ENCODE assay signal across 16 mouse cellular contexts in the genomic region with DNA sequence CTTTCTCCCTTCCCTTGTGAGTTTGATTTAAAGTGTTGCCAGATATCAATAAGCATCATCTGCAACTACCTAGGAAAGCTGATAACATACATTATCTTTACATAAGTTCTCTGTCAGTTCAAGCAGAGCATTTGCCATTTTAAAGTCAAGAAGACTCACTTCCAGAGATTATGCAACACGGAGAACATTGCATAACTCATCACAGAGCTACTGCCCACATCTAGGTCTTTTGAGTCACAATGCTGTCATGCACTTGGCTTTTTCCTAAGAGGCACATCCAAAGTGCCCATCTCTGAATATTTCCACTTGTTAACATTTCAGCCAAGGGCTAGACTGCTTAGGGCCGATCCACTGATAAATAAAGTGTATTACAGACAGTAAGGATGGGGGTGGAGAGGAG. TPM values are rescaled to one million over a fixed set of nuclear protein-coding genes. Genes with fewer than 3 reads are reported as not detected.
DNase-seq lines count a peak whose midpoint lies in the region; ATAC-seq lines count a peak whose summit lies in the region.
"Had no signal": no experiment of that assay in that cellular context is flagged by ENCODE, and none has a peak within 500 bp of the region (broad histone marks: within the 10 kb centered on the region; RNA-seq: fewer than 3 reads in every experiment).

No protein-coding gene starts in this region.

- no peaks in the 10 kb centered on the region for H3K4me1 ChIP-seq in heart, embryonic 11.5 days (ENCODE audit: control insufficient read depth, insufficient read depth, low read length)
- no peaks in the 10 kb centered on the region for H3K4me1 ChIP-seq in kidney, embryonic 14.5 days (ENCODE audit: control insufficient read depth, insufficient read depth, low read length)
- H3K4me1 ChIP-seq: forebrain, embryonic 13.5 days; midbrain, embryonic 15.5 days; neural tube, embryonic 12.5 days had no signal

- no peaks in the 10 kb centered on the region for H3K27me3 ChIP-seq in heart, embryonic 11.5 days (ENCODE audit: control insufficient read depth, insufficient read depth, low read length)
- no peaks in the 10 kb centered on the region for H3K27me3 ChIP-seq in kidney, embryonic 14.5 days (ENCODE audit: control insufficient read depth, insufficient read depth, low read length)
- H3K27me3 ChIP-seq: forebrain, embryonic 13.5 days; midbrain, embryonic 15.5 days; neural tube, embryonic 12.5 days had no signal

- ATAC-seq in heart, embryonic 11.5 days (replicated peaks; ENCODE audit: insufficient number of reproducible peaks, low FRiP score, low TSS enrichment), result no peak
- ATAC-seq in kidney, embryonic 14.5 days (ENCODE audit: low FRiP score, low TSS enrichment), result no peak
- ATAC-seq: forebrain, embryonic 13.5 days; inflammation-experienced regulatory T-cells, adult 6 months; midbrain, embryonic 15.5 days had no signal

- no peaks in the 10 kb centered on the region for H3K9me3 ChIP-seq in heart, embryonic 11.5 days (replicated peaks; ENCODE audit: control insufficient read depth, low read length)
- no peaks in the 10 kb centered on the region for H3K9me3 ChIP-seq in kidney, embryonic 14.5 days (ENCODE audit: control insufficient read depth, low read length)
- H3K9me3 ChIP-seq: forebrain, embryonic 13.5 days; G1E; midbrain, embryonic 15.5 days; neural tube, embryonic 12.5 days had no signal

- no peak overlapping the region for H3K4me2 ChIP-seq in heart, embryonic 11.5 days
- no peak overlapping the region for H3K4me2 ChIP-seq in kidney, embryonic 14.5 days (replicated peaks; ENCODE audit: low read depth, low read length)
- H3K4me2 ChIP-seq: forebrain, embryonic 13.5 days; liver, embryonic 11.5 days; midbrain, embryonic 15.5 days; neural tube, embryonic 12.5 days had no signal

- peak; percentile 54 for DNase-seq in adrenal gland, adult 2 months
- no peak for DNase-seq in adrenal gland, adult 18-20 months (ENCODE audit: low spot score in 2 of 2)
- peak; percentile 24 for DNase-seq in heart, adult 8-10 months (ENCODE audit: low spot score)
- DNase-seq in right cerebral cortex, adult 18-20 months, result peak; percentile 70
- DNase-seq in right cerebral cortex, postnatal 4 days, result no peak
- peak; percentile 87 for DNase-seq in telencephalon, adult 2 months (ENCODE audit: low read depth, low spot score)
- DNase-seq: cerebellum, adult 11-12 months; lung, postnatal 14 days had no signal

- H3K36me3 ChIP-seq in heart, embryonic 11.5 days (ENCODE audit: control insufficient read depth, insufficient read depth, low read length), result no peaks in the 10 kb centered on the region
- no peaks in the 10 kb centered on the region for H3K36me3 ChIP-seq in kidney, embryonic 14.5 days (ENCODE audit: control insufficient read depth, insufficient read depth, low read length)
- H3K36me3 ChIP-seq: G1E; midbrain, embryonic 15.5 days; neural tube, embryonic 12.5 days had no signal

- WGBS in heart, embryonic 11.5 days (ENCODE audit: insufficient replicate concordance), result 76% methylated on average over 2 of the region's 2 CpGs
- 92% methylated on average over 2 of the region's 2 CpGs for WGBS in kidney, embryonic 14.5 days

- no peak overlapping the region for H3K9ac ChIP-seq in heart, embryonic 11.5 days (ENCODE audit: low read depth, low read length)
- H3K9ac ChIP-seq in kidney, embryonic 14.5 days (ENCODE audit: low read depth, low read length), result no peak overlapping the region
- H3K9ac ChIP-seq: forebrain, embryonic 13.5 days; midbrain, embryonic 15.5 days; neural tube, embryonic 12.5 days had no signal

- no peak overlapping the region for H3K27ac ChIP-seq in heart, embryonic 11.5 days (ENCODE audit: low read depth, low read length)
- H3K27ac ChIP-seq in kidney, embryonic 14.5 days (ENCODE audit: low read depth, low read length), result no peak overlapping the region
- H3K27ac ChIP-seq: forebrain, embryonic 13.5 days; midbrain, embryonic 15.5 days; neural tube, embryonic 12.5 days had no signal

- no peak overlapping the region for H3K4me3 ChIP-seq in heart, embryonic 11.5 days (ENCODE audit: low read depth, low read length)
- H3K4me3 ChIP-seq in kidney, embryonic 14.5 days (ENCODE audit: low read length), result no peak overlapping the region
- H3K4me3 ChIP-seq: forebrain, embryonic 13.5 days; midbrain, embryonic 15.5 days; neural tube, embryonic 12.5 days had no signal

RNA-seq across cellular contexts. Expression of a gene that starts 55.6 kb away (rescaled TPM):
- total RNA-seq in adrenal gland, adult 2 months (2021), result 1 to 10 TPM; 2.5 to 3.9 TPM
- polyA plus RNA-seq in adrenal gland, adult 2 months (2012; rRNA removed), result 0.37 and 0.95 TPM in 2 replicates
- total RNA-seq in adrenal gland, adult 18-20 months (2021), result 1 to 10 TPM; 4.5 to 5.1 TPM
- total RNA-seq in heart, adult 8-10 months (2022), result 1 to 10 TPM; 4.5 to 6.1 (median 5.3) TPM
- 6.1 and 7.8 TPM in 2 replicates for polyA plus RNA-seq in heart, embryonic 11.5 days (2014; fragmentation: Nextera tagmentation; extraction: Ambion mirVana)
- 7.6 and 10.2 TPM in 2 replicates for polyA plus RNA-seq in kidney, embryonic 14.5 days (2014; fragmentation: Nextera tagmentation; extraction: Ambion mirVana)
- polyA plus RNA-seq: G1E had no signal

Comparison
In these comparisons a context has a peak if more than half of its experiments do, and no peak if none do; other contexts are left out.
1. DNase-seq: peak in adrenal gland, adult 2 months (single experiment), heart, adult 8-10 months (single experiment), right cerebral cortex, adult 18-20 months (single experiment) and telencephalon, adult 2 months (single experiment); none in adrenal gland, adult 18-20 months (0 of 2) and right cerebral cortex, postnatal 4 days (single experiment).